Mouse (Mus musculus) thymus, adult 2 months (tissue): Measurements from ENCODE around the gene Hist1h2bm.
"Not testable (repeated sequence)": the region's sequence is repeated elsewhere in the genome, so short reads cannot be mapped to it uniquely, and the experiment has no call there.

Experiments
- CTCF ChIP-seq: fragments of 200-500 bp; IDR thresholded peaks from 2 replicates; pipeline ENCODE4 v1.5.1; 2012; ENCODE audit warnings: mild to moderate bottlenecking, control low read depth, low read length, moderate library complexity, borderline replicate concordance; ENCODE audit not compliant: control insufficient read depth, poor library complexity, insufficient read depth; ENCODE audit errors: extremely low read depth
- POLR2A ChIP-seq: fragments of 200-500 bp; IDR thresholded peaks from 2 replicates; pipeline ENCODE4 v1.6.1; 2012; ENCODE audit warnings: mild to moderate bottlenecking, low read length, control low read depth, moderate library complexity; ENCODE audit not compliant: control insufficient read depth, poor library complexity, insufficient read depth; ENCODE audit errors: extremely low read depth

DNA sequence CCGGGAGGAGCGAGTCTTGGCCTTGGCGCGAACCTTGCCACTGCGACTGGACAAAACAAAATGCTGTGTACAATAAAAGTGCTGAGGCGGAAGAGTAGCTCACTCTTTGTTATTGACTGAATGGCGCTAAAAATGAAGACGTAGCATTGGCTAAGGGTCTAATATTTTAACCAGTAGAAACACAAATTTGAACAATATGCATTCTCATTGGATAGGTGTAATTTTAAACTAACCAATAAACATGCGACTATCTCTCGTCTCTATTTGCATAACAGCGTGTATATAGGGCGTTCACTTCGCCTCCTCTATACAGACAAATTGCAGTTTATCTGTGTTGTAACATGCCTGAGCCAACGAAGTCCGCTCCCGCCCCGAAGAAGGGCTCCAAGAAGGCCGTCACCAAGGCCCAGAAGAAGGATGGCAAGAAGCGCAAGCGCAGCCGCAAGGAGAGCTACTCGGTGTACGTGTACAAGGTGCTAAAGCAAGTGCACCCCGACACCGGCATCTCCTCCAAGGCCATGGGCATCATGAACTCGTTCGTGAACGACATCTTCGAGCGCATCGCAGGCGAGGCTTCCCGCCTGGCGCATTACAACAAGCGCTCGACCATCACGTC, at the start of gene Hist1h2bm:
- TF ChIP-seq CTCF: not testable (repeated sequence)
- TF ChIP-seq POLR2A: peak; percentile 54; the same call in 1 of the 2 replicates
